Mouse (Mus musculus) regulatory T cell (primary cell): ENCODE data around the gene Olfr1496.
"Not testable (repeated sequence)": the region's sequence is repeated elsewhere in the genome, so short reads cannot be mapped to it uniquely, and the experiment has no call there.

Source experiments
- in situ Hi-C: fragments of 300-600 bp; cut with MboI, MseI; formaldehyde crosslinking; loops from one replicate; pipeline ENCODE4 v1.15.1; 2025; ENCODE audit warnings: high pct_unique_total_duplicates

Gene Olfr1496

GRCm38 (mm10) chr19:13777578-13777977, at the start of gene Olfr1496:
Gene Olfr1496, plus strand, starts transcription at chr19:13777878.
- in situ Hi-C loops, result no loop called here

GRCm38 (mm10) chr19:13739428-13739827, 38.2 kb upstream of the Olfr1496 start, which contains the start of gene Olfr1494:
Gene Olfr1494, plus strand, starts transcription at chr19:13739728.
- in situ Hi-C loops, result no loop called here

DNA sequence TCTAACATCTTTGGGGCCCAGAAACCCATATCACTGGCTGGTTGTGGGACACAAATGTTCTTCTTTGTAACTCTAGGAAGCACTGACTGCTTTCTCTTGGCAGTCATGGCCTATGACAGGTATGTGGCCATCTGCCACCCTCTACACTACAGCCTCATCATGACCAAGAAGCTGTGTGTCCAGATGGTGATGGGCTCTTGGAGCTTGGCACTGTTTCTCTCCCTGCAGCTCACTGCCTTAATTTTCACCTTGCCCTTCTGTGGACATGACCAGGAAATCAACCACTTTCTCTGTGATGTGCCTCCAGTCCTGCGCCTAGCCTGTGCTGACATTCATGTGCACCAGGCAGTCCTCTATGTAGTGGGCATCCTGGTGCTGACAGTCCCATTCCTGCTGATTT, 28.3 kb upstream of the Olfr1496 start:
- in situ Hi-C loops, result no loop called here

- in situ Hi-C loops, result no loop called here
Measured at GRCm38 (mm10) chr19:13764306-13764705, 13.4 kb upstream of the Olfr1496 start, which contains the start of gene Olfr1495. Gene Olfr1495, plus strand, starts transcription at chr19:13764606.

DNA sequence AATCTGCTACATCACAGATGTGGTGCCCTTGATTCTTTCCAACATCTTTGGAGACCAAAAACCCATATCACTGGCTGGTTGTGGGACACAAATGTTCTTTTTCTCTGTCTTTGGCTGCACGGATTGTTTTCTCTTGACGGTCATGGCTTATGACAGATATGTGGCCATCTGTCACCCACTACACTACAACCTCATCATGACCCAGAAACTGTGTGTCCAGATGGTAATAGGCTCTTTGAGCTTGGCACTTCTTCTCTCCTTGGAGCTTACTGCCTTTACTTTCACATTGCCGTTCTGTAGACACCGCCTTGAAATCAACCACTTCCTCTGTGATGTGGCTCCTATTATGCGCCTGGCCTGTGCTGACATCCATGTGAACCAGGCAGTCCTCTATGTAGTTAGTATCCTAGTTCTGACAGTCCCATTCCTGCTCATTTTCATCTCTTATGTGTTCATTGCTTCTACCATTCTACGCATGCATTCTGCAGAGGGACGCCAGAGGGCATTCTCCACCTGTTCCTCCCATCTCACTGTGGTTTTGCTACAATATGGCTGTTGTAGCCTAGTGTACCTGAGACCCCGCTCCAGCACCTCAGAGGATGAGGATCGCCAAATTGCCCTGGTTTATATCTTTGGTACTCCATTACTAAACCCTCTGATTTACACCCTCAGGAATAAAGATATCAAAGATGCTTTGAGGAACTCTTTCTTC, 9.0 kb upstream of the Olfr1496 start:
- in situ Hi-C loops, result no loop called here

DNA sequence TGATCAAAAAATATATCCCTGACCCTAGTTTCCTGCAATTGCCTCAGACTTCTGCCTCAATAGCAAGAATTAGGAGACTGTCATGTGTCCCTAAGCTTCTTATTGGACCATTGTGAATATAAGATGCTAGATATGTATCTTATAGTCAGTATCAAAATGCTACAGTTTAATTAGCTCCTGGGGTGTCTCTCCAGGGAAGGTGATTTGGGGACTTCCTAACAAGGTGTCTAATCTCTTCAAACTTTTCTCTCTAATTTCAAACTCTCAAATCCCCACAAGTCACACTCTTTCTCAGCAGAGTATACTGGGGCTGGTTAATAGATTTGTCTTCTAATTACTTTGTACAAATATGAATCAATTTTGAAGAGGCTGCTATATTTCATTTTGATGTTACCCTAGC, 20.4 kb downstream of the Olfr1496 start, which contains the start of gene Olfr1497:
Olfr1497 (minus strand) TSS at position 101 of the 400 bp plus-strand sequence.
- in situ Hi-C loops, result no loop called here

DNA sequence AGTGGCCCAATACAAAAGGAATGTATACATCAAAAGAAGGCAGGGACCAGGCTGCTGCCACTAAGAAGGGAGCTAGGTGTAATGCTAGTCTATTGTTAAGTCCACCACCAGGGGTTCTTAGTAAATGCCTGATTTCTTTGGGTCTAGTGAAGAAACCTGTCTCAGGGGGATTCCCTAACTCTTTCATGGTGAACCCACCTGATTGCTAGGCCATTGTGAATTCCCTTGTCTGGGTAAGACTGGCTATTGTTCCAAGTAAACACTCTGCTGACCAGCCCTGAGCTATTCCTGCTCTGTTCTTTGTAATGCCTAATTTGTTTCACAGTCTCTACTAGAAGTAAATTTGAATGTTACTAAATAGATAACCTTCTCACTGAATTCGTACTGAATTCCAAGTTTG, 27.8 kb downstream of the Olfr1496 start:
- in situ Hi-C loops, result not testable (repeated sequence)

GRCm38 (mm10) chr19:13812823-13813222, 35.1 kb downstream of the Olfr1496 start:
- in situ Hi-C loops, result no loop called here

DNA sequence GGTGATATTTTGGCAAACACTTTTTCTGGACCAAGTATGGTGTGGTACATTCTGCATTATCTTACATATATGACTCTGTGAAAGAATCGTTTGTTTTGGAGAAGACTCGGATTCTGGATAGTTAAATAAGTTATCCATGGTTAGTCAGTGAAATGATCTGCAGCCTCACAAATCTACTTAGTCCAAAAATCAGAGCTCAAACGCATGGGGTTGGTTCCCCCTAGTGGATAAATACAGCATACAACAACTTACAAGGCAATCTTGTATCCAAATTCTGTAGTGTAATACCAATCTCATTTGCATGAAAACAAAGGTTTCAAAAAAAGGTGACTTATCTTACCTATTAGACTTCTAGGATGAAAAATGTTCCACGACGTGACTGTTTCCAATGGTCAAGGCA, 41.1 kb downstream of the Olfr1496 start:
- in situ Hi-C loops, result no loop called here

DNA sequence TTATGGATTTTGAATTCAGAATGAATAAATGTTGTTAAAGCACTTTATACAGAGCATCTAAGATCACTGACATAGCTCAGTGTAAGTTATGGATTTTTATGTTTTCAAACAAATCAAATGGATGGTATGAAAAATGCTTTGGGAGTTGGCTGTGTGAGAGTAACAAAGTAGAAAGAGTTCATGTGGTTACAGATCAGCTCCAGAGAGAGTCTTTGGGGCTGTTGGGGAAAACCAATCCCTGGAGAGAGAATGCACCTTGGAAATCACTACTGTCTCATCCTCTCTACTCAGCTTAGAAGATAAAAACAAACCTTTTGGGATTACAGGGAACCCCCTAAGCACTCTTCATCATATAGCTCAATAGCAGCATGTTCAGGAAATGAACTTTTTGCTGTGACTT, 41.7 kb downstream of the Olfr1496 start, which contains the start of gene Olfr1499:
Olfr1499 (minus strand) TSS at position 101 of the 400 bp plus-strand sequence.
- in situ Hi-C loops, result no loop called here

DNA sequence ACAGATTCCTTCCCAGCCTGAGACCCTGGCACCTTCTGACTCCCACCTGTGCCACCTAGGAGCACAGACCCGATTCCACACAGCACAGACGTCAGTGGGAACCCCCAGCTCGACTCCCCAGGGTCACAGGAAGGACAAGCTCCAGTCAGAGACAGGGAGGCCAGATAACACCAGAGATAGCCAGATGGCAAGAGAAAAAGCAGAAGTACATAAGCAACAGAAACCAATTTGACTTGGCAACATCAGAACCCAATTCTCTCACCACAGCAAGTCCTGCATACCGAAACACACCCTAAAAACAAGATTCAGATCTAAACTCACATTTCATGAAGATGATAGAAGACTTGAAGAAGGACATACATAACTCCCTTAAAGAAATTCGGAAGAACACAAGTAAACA, 43.2 kb downstream of the Olfr1496 start:
- in situ Hi-C loops, result no loop called here

- in situ Hi-C loops, result no loop called here
Measured at GRCm38 (mm10) chr19:13828447-13828846, 50.8 kb downstream of the Olfr1496 start.

DNA sequence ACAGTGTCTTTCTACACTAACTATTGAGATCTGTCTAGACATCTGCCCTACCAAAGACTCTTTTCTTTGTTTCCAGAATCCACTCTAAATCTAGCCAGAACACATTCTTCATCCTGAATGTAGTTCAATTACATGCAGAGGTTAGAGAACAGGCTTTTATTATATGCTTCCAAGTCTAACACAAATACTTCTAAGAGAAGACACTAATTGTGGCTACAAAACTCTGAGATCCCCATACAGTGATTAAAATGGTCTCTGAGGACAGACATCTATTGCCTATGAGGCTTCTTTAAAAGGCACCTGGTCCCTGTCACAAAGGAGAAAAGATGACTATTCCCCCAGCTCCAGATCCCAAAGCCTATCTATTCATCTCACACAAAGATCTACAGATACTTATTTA, 52.7 kb downstream of the Olfr1496 start, which contains the start of gene Olfr1500:
Olfr1500 (minus strand) TSS at position 101 of the 400 bp plus-strand sequence.
- in situ Hi-C loops, result no loop called here
